Mouse (Mus musculus): Measurements from ENCODE around the gene Nkd2. TPM values are rescaled to one million over a fixed set of nuclear protein-coding genes. Genes with fewer than 3 reads are reported as not detected.

Nkd2 gene
- polyA plus RNA-seq, 1 experiment from 2014 or later, result 4.3 TPM

- H3K36me3 ChIP-seq, result peaks cover 22% of the 10 kb centered on the region
- no peaks in the 10 kb centered on the region for H3K4me1 ChIP-seq
- H3K4me2 ChIP-seq, result no peak overlapping the region
- WGBS, result 85% methylated on average over 3 of the region's 3 CpGs
- H3K9ac ChIP-seq, result no peak overlapping the region
- H3K27ac ChIP-seq, result no peak overlapping the region
- H3K4me3 ChIP-seq, result no peak overlapping the region
- H3K27me3 ChIP-seq, result no peaks in the 10 kb centered on the region
- no peaks in the 10 kb centered on the region for H3K9me3 ChIP-seq
- ATAC-seq (ENCODE audit: borderline replicate concordance, extremely low read depth, low FRiP score, low TSS enrichment), result no peak
These were observed 34.5 kb downstream of the Nkd2 start for GRCm38 (mm10) chr13:73812936-73813335.

DNA sequence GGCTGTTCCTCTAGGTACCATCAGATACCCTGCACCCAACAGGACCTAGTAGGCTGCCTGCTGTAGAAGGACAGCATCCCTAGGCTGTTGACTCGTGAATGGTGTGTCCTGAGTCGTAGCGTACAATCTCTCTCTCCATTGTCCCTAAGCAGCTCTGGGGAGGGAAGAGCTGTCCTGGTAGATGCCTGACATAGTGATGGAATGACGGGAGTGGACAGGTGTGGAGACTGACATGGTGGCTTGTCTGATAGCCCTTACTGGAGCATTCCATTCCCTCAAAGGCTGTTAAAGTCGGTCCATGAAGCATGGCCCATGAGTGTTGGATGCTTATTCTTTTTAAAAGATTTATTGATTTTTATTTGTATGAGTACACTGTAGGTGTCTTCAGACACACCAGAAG lies 42.5 kb downstream of the Nkd2 start:
- peaks cover 17% of the 10 kb centered on the region for H3K36me3 ChIP-seq
- ATAC-seq (ENCODE audit: borderline replicate concordance, extremely low read depth, low FRiP score, low TSS enrichment), result no peak

GRCm38 (mm10) chr13:73803450-73804178 lies 43.8 kb downstream of the Nkd2 start:
- ATAC-seq (ENCODE audit: borderline replicate concordance, extremely low read depth, low FRiP score, low TSS enrichment), result peak; percentile 53; the same call in 1 of the 2 replicates
- peaks cover 16% of the 10 kb centered on the region for H3K36me3 ChIP-seq
- no peak overlapping the region for H3K4me3 ChIP-seq
- no peak overlapping the region for H3K4me2 ChIP-seq
- no peak overlapping the region for H3K27ac ChIP-seq
- no peak overlapping the region for H3K9ac ChIP-seq
- no peaks in the 10 kb centered on the region for H3K9me3 ChIP-seq
- H3K27me3 ChIP-seq, result no peaks in the 10 kb centered on the region
- H3K4me1 ChIP-seq, result no peaks in the 10 kb centered on the region
- WGBS, result 78% methylated on average over 8 of the region's 8 CpGs

More for the DNA sequence above, 42.5 kb downstream of the Nkd2 start:
- no peaks in the 10 kb centered on the region for H3K4me1 ChIP-seq
- no peaks in the 10 kb centered on the region for H3K27me3 ChIP-seq
- H3K4me3 ChIP-seq, result no peak overlapping the region
- WGBS, result 88% methylated on average over 5 of the region's 5 CpGs
- H3K4me2 ChIP-seq, result no peak overlapping the region
- H3K27ac ChIP-seq, result no peak overlapping the region
- no peak overlapping the region for H3K9ac ChIP-seq
- H3K9me3 ChIP-seq, result no peaks in the 10 kb centered on the region

DNA sequence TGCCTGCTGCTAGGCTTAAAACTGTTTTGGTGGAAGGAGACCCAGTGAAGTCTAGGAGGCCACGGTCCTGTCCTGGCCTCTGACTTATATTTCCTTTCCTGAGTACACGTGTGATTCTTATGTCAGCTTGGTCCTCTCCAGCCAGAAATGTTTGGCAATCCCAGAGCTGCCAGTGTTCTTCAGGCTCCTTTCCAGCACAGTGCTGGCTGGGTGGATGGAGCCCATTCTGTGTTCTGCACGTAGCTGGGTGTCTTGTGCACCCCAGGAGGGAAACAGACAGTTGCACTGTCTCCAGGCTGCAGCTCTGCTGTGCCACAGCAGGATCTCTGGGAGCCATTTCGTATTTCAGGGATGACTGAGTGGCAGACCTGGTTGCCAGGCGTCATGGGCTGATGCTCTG lies 48.3 kb downstream of the Nkd2 start:
- Histone ChIP-seq H3K9me3 (no peaks in the 10 kb centered on the region), H3K27ac (no peak overlapping the region), H3K27me3 (no peaks in the 10 kb centered on the region), H3K4me2 (no peak overlapping the region), H3K4me3 (no peak overlapping the region), H3K9ac (no peak overlapping the region), H3K4me1 (no peaks in the 10 kb centered on the region), H3K36me3 (peaks cover 27% of the 10 kb centered on the region)
- WGBS, result 84% methylated on average over 5 of the region's 5 CpGs
- no peak for ATAC-seq (ENCODE audit: borderline replicate concordance, extremely low read depth, low FRiP score, low TSS enrichment)

DNA sequence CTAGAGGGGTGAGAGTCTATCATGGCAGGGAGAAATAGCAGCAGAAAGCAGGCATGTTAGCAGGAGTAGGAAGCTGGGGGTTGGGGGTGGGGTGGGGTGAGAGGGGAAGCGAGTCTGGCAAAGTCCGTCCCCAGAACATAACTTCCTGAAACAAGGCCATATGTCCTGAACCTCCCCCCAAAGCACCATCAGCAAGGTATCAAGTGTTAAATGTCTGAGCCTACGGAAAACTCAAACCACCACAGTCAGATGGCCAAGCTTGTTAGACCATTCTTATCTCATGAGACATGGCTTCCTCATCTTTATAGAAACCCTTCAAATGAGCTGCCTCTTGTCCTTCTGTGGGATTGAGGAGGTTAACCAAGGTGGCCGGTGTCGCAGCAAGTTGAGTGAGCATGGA lies 54.3 kb downstream of the Nkd2 start:
- no peak for ATAC-seq (ENCODE audit: borderline replicate concordance, extremely low read depth, low FRiP score, low TSS enrichment)
- H3K27me3 ChIP-seq, result no peaks in the 10 kb centered on the region
- no peak overlapping the region for H3K4me3 ChIP-seq
- no peak overlapping the region for H3K9ac ChIP-seq
- WGBS, result 78% methylated on average over 5 of the region's 5 CpGs
- peaks cover 36% of the 10 kb centered on the region for H3K36me3 ChIP-seq
- H3K4me2 ChIP-seq, result no peak overlapping the region
- H3K9me3 ChIP-seq, result no peaks in the 10 kb centered on the region
- no peak overlapping the region for H3K27ac ChIP-seq
- H3K4me1 ChIP-seq, result no peaks in the 10 kb centered on the region

DNA sequence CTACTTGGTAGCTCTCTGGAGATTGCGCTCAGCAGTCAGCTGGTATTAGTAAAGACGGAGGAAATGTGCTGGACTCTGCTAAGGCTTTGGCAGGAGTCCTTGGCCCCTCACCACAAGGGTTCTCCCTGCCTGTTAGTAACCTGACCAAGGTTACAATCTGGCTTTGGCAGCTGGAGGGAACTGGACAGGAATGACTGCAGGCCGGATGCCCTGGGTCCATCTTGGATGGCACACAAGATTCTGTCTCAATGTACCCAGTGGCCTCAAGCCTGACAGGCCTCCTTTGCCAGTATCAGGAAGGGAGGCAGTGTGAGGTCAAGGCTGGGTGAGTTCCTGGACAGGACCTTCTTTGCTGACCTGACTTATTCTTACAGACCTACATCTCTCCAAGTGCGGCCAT lies 55.3 kb downstream of the Nkd2 start:
- Histone ChIP-seq H3K36me3 (peaks cover 38% of the 10 kb centered on the region), H3K27ac (no peak overlapping the region), H3K9ac (no peak overlapping the region), H3K4me3 (no peak overlapping the region), H3K4me2 (no peak overlapping the region), H3K4me1 (no peaks in the 10 kb centered on the region), H3K9me3 (no peaks in the 10 kb centered on the region), H3K27me3 (no peaks in the 10 kb centered on the region)
- no peak for ATAC-seq (ENCODE audit: borderline replicate concordance, extremely low read depth, low FRiP score, low TSS enrichment)
- WGBS, result 92% methylated on average over 4 of the region's 4 CpGs

DNA sequence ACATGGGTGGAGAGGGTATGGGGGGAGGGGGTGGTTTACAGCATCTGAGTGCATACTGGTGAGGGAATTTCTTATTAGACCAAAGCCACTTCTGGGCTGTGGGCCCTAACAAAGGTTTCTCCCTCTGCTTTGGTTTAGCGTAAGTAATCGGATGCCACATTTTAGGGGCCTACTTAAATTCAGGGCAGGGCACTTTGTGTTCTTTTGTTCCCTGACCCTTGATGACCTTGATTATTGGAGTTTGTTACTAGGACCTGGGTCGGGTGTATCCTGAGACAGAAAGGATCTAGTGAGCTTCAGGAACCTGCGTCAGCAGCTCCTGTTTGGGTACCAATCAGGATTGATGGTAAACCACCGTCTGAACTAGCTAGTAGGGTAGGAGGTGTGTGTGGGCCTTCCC lies 64.9 kb downstream of the Nkd2 start:
- H3K27me3 ChIP-seq, result no peaks in the 10 kb centered on the region
- H3K9me3 ChIP-seq, result no peaks in the 10 kb centered on the region
- WGBS, result 63% methylated on average over 5 of the region's 5 CpGs
- no peaks in the 10 kb centered on the region for H3K4me1 ChIP-seq
- H3K9ac ChIP-seq, result no peak overlapping the region
- no peak overlapping the region for H3K4me2 ChIP-seq
- H3K4me3 ChIP-seq, result no peak overlapping the region
- H3K36me3 ChIP-seq, result peaks cover 9% of the 10 kb centered on the region; the same call in 1 of the 2 replicates
- no peak for ATAC-seq (ENCODE audit: borderline replicate concordance, extremely low read depth, low FRiP score, low TSS enrichment)
- H3K27ac ChIP-seq, result no peak overlapping the region

- peaks cover 15% of the 10 kb centered on the region for H3K4me1 ChIP-seq
- H3K4me2 ChIP-seq, result no peak overlapping the region
These were observed 69.9 kb downstream of the Nkd2 start for GRCm38 (mm10) chr13:73777578-73777977.

GRCm38 (mm10) chr13:73775786-73776185 lies 71.6 kb downstream of the Nkd2 start:
- Histone ChIP-seq H3K4me1 (peaks cover 22% of the 10 kb centered on the region), H3K36me3 (no peaks in the 10 kb centered on the region), H3K4me3 (no peak overlapping the region)

More at GRCm38 (mm10) chr13:73777578-73777977, 69.9 kb downstream of the Nkd2 start:
- no peak overlapping the region for H3K4me3 ChIP-seq
- H3K9ac ChIP-seq, result no peak overlapping the region
- 67% methylated on average over 3 of the region's 3 CpGs for WGBS
- ATAC-seq (ENCODE audit: borderline replicate concordance, extremely low read depth, low FRiP score, low TSS enrichment), result no peak
- no peaks in the 10 kb centered on the region for H3K36me3 ChIP-seq
- H3K9me3 ChIP-seq, result no peaks in the 10 kb centered on the region
- H3K27ac ChIP-seq, result no peak overlapping the region
- no peaks in the 10 kb centered on the region for H3K27me3 ChIP-seq

GRCm38 (mm10) chr13:73773519-73774205 lies 73.8 kb downstream of the Nkd2 start:
- WGBS, result 55% methylated on average over 4 of the region's 4 CpGs
- Histone ChIP-seq H3K27me3 (no peaks in the 10 kb centered on the region), H3K9ac (no peak overlapping the region), H3K36me3 (no peaks in the 10 kb centered on the region), H3K4me1 (peaks cover 35% of the 10 kb centered on the region), H3K4me2 (peak overlapping the region; percentile 5; the same call in 1 of the 2 replicates), H3K4me3 (no peak overlapping the region), H3K9me3 (no peaks in the 10 kb centered on the region), H3K27ac (peak overlapping the region; percentile 71)
- ATAC-seq (ENCODE audit: borderline replicate concordance, extremely low read depth, low FRiP score, low TSS enrichment), result no peak

More at GRCm38 (mm10) chr13:73775786-73776185, 71.6 kb downstream of the Nkd2 start:
- H3K27me3 ChIP-seq, result no peaks in the 10 kb centered on the region
- no peak overlapping the region for H3K9ac ChIP-seq
- no peak overlapping the region for H3K4me2 ChIP-seq
- no peak overlapping the region for H3K27ac ChIP-seq
- no peaks in the 10 kb centered on the region for H3K9me3 ChIP-seq
- WGBS, result 80% methylated on average over 4 of the region's 4 CpGs
- ATAC-seq (ENCODE audit: borderline replicate concordance, extremely low read depth, low FRiP score, low TSS enrichment), result no peak

GRCm38 (mm10) chr13:73772655-73773054 lies 74.8 kb downstream of the Nkd2 start:
- no peaks in the 10 kb centered on the region for H3K9me3 ChIP-seq
- peak overlapping the region; percentile 71 for H3K27ac ChIP-seq
- 32% methylated on average over 2 of the region's 2 CpGs for WGBS
- no peaks in the 10 kb centered on the region for H3K36me3 ChIP-seq
- H3K4me1 ChIP-seq, result peaks cover 38% of the 10 kb centered on the region
- no peak overlapping the region for H3K9ac ChIP-seq
- H3K4me3 ChIP-seq, result no peak overlapping the region
- peak; percentile 61 for ATAC-seq (ENCODE audit: borderline replicate concordance, extremely low read depth, low FRiP score, low TSS enrichment)
- no peak overlapping the region for H3K4me2 ChIP-seq
- H3K27me3 ChIP-seq, result no peaks in the 10 kb centered on the region

DNA sequence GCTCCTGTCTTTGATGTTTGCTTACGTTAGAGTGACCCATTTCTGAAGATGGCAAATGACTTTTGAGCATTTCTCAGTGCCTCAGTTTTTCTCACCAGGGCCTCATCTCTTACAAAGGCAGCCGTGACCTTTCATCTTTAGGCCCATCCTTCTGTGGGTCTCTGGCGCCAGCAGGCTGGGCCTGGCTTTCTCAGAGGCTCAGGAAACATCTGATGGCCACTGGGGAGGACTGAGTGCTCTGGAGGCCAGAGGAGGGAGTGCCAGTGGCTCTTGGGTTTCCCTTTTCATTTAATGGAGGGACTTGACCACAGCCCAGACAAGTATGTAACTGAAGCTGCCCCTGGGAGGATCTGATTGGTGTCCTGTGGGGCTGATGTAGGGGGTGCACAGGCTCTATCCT lies 76.3 kb downstream of the Nkd2 start:
- no peaks in the 10 kb centered on the region for H3K27me3 ChIP-seq
- no peaks in the 10 kb centered on the region for H3K36me3 ChIP-seq
- peaks cover 38% of the 10 kb centered on the region for H3K4me1 ChIP-seq
- no peaks in the 10 kb centered on the region for H3K9me3 ChIP-seq
- 43% methylated on average over 3 of the region's 3 CpGs for WGBS
- ATAC-seq (ENCODE audit: borderline replicate concordance, extremely low read depth, low FRiP score, low TSS enrichment), result no peak
- no peak overlapping the region for H3K9ac ChIP-seq
- H3K4me3 ChIP-seq, result no peak overlapping the region
- H3K4me2 ChIP-seq, result no peak overlapping the region
- H3K27ac ChIP-seq, result no peak overlapping the region
